In genomic region chr2:58169173-58169572, GRCm38 (mm10) we compare ENCODE assay signal across 25 mouse cellular contexts. TPM values are rescaled to one million over a fixed set of nuclear protein-coding genes. Genes with fewer than 3 reads are reported as not detected.
DNase-seq lines count a peak whose midpoint lies in the region; ATAC-seq and TF ChIP-seq lines count a peak whose summit lies in the region.
"Had no signal": no experiment of that assay in that cellular context is flagged by ENCODE, and none has a peak within 500 bp of the region (broad histone marks: within the 10 kb centered on the region; RNA-seq: fewer than 3 reads in every experiment).

No protein-coding gene starts in this region.

- no peak for TF ChIP-seq RAD21 in CH12.LX (IDR thresholded peaks at IDR 0.05; ENCODE audit: low read depth, low read length)

- no peak for TF ChIP-seq POLR2A in CH12.LX (IDR thresholded peaks at IDR 0.05; ENCODE audit: low read depth, low read length)

- H3K9me3 ChIP-seq in CH12.LX (replicated peaks; ENCODE audit: low read length), result no peaks in the 10 kb centered on the region
- H3K9me3 ChIP-seq: embryonic facial prominence, embryonic 12.5 days; embryonic facial prominence, embryonic 15.5 days; hindbrain, embryonic 12.5 days; hindbrain, embryonic 15.5 days had no signal

- dilution Hi-C loops in CH12.LX (cut with MboI; ENCODE audit: extremely low pct_ligation_motif_present, extremely low pct_unique_long_range_greater_than_20kb, low sequenced_read_pairs), result no loop called here

- H3K4me1 ChIP-seq in CH12.LX (ENCODE audit: control insufficient read depth in 1 of 2, insufficient read depth in 2 of 2), result peaks cover 13 to 44% of the 10 kb centered on the region in 2 experiments
- H3K4me1 ChIP-seq: embryonic facial prominence, embryonic 12.5 days; embryonic facial prominence, embryonic 15.5 days; hindbrain, embryonic 12.5 days had no signal

- no peaks in the 10 kb centered on the region for H3K36me3 ChIP-seq in CH12.LX (replicated peaks in 1 of 2; ENCODE audit: control insufficient read depth in 1 of 2, insufficient read depth in 1 of 2, low read length in 1 of 2)
- H3K36me3 ChIP-seq: embryonic facial prominence, embryonic 12.5 days; embryonic facial prominence, embryonic 15.5 days; G1E; hindbrain, embryonic 12.5 days; hindbrain, embryonic 15.5 days had no signal

- peak; percentile 34; the same call in 1 of the 2 replicates for TF ChIP-seq EP300 in CH12.LX (IDR thresholded peaks at IDR 0.05; ENCODE audit: low read length)

- H3K4me3 ChIP-seq in CH12.LX (replicated peaks in 1 of 3; ENCODE audit: low read depth in 2 of 3, low read length in 2 of 3, poor library complexity in 1 of 3), result no peak overlapping the region
- H3K4me3 ChIP-seq: embryonic facial prominence, embryonic 12.5 days; embryonic facial prominence, embryonic 15.5 days; gastrocnemius, adult 2 months; hindbrain, embryonic 12.5 days; hindbrain, embryonic 15.5 days had no signal

- no peak overlapping the region for H3K27ac ChIP-seq in CH12.LX (ENCODE audit: insufficient read depth, low read depth)
- H3K27ac ChIP-seq: embryonic facial prominence, embryonic 12.5 days; embryonic facial prominence, embryonic 15.5 days; gastrocnemius, adult 2 months; hindbrain, embryonic 12.5 days; hindbrain, embryonic 15.5 days had no signal

- no peak for TF ChIP-seq CTCF in CH12.LX (conservative IDR thresholded peaks at IDR 0.05 in 1 of 2, IDR thresholded peaks at IDR 0.05 in 1 of 2; ENCODE audit: low read depth in 2 of 2, low read length in 2 of 2)

- H3K9ac ChIP-seq in CH12.LX (ENCODE audit: insufficient read depth, low read depth), result no peak overlapping the region
- H3K9ac ChIP-seq: embryonic facial prominence, embryonic 12.5 days; embryonic facial prominence, embryonic 15.5 days; hindbrain, embryonic 12.5 days; hindbrain, embryonic 15.5 days had no signal

- no peaks in the 10 kb centered on the region for H3K27me3 ChIP-seq in CH12.LX (replicated peaks)
- H3K27me3 ChIP-seq: embryonic facial prominence, embryonic 12.5 days; embryonic facial prominence, embryonic 15.5 days; hindbrain, embryonic 12.5 days; hindbrain, embryonic 15.5 days; Patski had no signal

- H3K4me2 ChIP-seq in CH12.LX (ENCODE audit: insufficient read depth, low read depth, poor library complexity, severe bottlenecking), result peak overlapping the region; percentile 19
- H3K4me2 ChIP-seq: embryonic facial prominence, embryonic 12.5 days; embryonic facial prominence, embryonic 15.5 days; heart, embryonic 11.5 days; hindbrain, embryonic 12.5 days; hindbrain, embryonic 15.5 days had no signal

- H3K79me2 ChIP-seq in CH12.LX (replicated peaks; ENCODE audit: control insufficient read depth, extremely low read depth, insufficient read depth, poor library complexity, severe bottlenecking), result no peaks in the 10 kb centered on the region

- ATAC-seq in inflammation-experienced regulatory T-cells, adult 6 months, result peak; percentile 38
- ATAC-seq: forebrain, embryonic 14.5 days; intestine, embryonic 16.5 days; Patski had no signal

- DNase-seq in CD4-positive helper T cell, adult 2 months (ENCODE audit: low read depth, low spot score), result peak; percentile 18
- no peak for DNase-seq in CH12.LX (ENCODE audit: extremely low read depth)
- no peak for DNase-seq in frontal cortex, postnatal 25 days (ENCODE audit: low spot score in 2 of 2)
- DNase-seq in adrenal gland, postnatal 25 days, result no peak
- DNase-seq in layer of hippocampus, adult 9-10 months (ENCODE audit: low spot score), result no peak
- DNase-seq: adrenal gland, adult 8-10 months; adrenal gland, postnatal 36 days; B cell, adult 2 months; cerebellum, adult 18-20 months; cerebellum, adult 9-11 months; cerebellum, postnatal 25 days; gastrocnemius, adult 2 months; gastrocnemius, postnatal 14 days; heart, adult 11 months; kidney, adult 18-20 months had no signal

- in situ Hi-C loops in CH12.LX (cut with MboI; ENCODE audit: low pct_ligation_motif_present, low pct_unique_long_range_greater_than_20kb, low sequenced_read_pairs), result no loop called here

TF ChIP-seq in CH12.LX, 34 proteins besides CTCF, POLR2A, EP300 and RAD21:
- TF ChIP-seq USF1 (IDR thresholded peaks at IDR 0.05; ENCODE audit: low read depth, low read length) (no peak), UBTF (IDR thresholded peaks at IDR 0.05; ENCODE audit: low read depth, low read length) (no peak), IRF4 (IDR thresholded peaks at IDR 0.05; ENCODE audit: low read depth, low read length) (peak; percentile 55), ZNF384 (IDR thresholded peaks at IDR 0.05; ENCODE audit: low read depth, low read length) (0 out of 2 replicates have a peak, but pooled peaks have one; percentile 6), ETS1 (conservative IDR thresholded peaks at IDR 0.05; ENCODE audit: low read depth, low read length) (peak; percentile 23; the same call in 1 of the 2 replicates)

RNA-seq across cellular contexts. Expression of gene Cytip, which starts 26.2 kb away (rescaled TPM):
- total RNA-seq in CH12.LX (2012; rRNA removed) (61.3 TPM in 2 replicates), CH12.LX (2014; rRNA removed) (55.9 and 73.4 TPM in 2 replicates)
- polyA plus RNA-seq in CH12.LX (2012; ENCODE audit: insufficient read length, low read depth), result 40.2 and 43.1 TPM in 2 replicates
- polyA plus RNA-seq in inflammation-experienced regulatory T-cells, adult 6 months (2017; shearing (Covaris generic)), result 100 to 1,000 TPM; 325 to 394 (median 384) TPM
- 10.7 and 15.0 TPM in 2 replicates for total RNA-seq in adrenal gland, postnatal 25 days (2021)
- polyA plus RNA-seq: forebrain, embryonic 14.5 days; G1E had no signal
